13 mouse cellular contexts compared by ENCODE assay signal in the genomic region with DNA sequence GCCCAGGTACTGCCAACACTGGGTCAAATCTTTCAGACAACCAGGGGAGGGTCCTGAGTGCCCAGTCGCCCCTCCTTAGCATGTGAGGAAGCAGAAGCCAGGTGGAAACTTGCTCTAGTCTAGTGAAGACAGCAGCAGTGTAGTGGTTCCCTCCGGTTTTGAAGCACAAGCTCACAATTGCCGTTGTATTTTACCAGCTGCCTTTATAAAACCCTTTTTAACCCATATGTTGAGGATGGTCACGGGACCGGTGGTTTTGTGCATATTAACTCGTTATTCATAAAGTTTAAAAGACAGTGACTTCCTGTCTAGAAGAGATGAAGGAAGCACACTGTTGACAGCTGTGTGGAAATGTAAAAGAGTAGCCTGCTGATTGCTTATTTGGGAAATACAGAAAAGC. TPM values are rescaled to one million over a fixed set of nuclear protein-coding genes. Genes with fewer than 3 reads are reported as not detected.
DNase-seq lines count a peak whose midpoint lies in the region; ATAC-seq and TF ChIP-seq lines count a peak whose summit lies in the region.
"Had no signal": no experiment of that assay in that cellular context is flagged by ENCODE, and none has a peak within 500 bp of the region (broad histone marks: within the 10 kb centered on the region; RNA-seq: fewer than 3 reads in every experiment).

No protein-coding gene starts in this region.

- H3K4me2 ChIP-seq in heart, embryonic 12.5 days: no peak overlapping the region
- H3K4me2 ChIP-seq in liver, postnatal 0 days (ENCODE audit: low read depth, low read length): peak overlapping the region; percentile 56; the same call in 1 of the 2 replicates
- H3K4me2 ChIP-seq in liver, embryonic 11.5 days: no peak overlapping the region
- H3K4me2 ChIP-seq in lung, postnatal 0 days (replicated peaks; ENCODE audit: low read depth, low read length): no peak overlapping the region

- no peak overlapping the region for H3K9ac ChIP-seq in heart, embryonic 12.5 days
- no peak overlapping the region for H3K9ac ChIP-seq in liver, postnatal 0 days (replicated peaks)
- H3K9ac ChIP-seq in liver, embryonic 11.5 days (ENCODE audit: low read depth, low read length): no peak overlapping the region
- no peak overlapping the region for H3K9ac ChIP-seq in lung, postnatal 0 days (replicated peaks; ENCODE audit: low read depth)

- WGBS in heart, embryonic 12.5 days: 42% methylated on average over 6 of the region's 6 CpGs
- 24% methylated on average over 6 of the region's 6 CpGs for WGBS in liver, postnatal 0 days (ENCODE audit: insufficient replicate concordance)
- 52% methylated on average over 6 of the region's 6 CpGs for WGBS in liver, embryonic 11.5 days
- 40% methylated on average over 6 of the region's 6 CpGs for WGBS in lung, postnatal 0 days

- H3K4me3 ChIP-seq in heart, embryonic 12.5 days: no peak overlapping the region
- no peak overlapping the region for H3K4me3 ChIP-seq in liver, postnatal 0 days (ENCODE audit: low read depth, low read length)
- no peak overlapping the region for H3K4me3 ChIP-seq in liver, embryonic 11.5 days (ENCODE audit: low read depth, low read length)
- H3K4me3 ChIP-seq in embryonic fibroblast, embryonic 13.5 days (ENCODE audit: insufficient read depth, low read length): no peak overlapping the region
- no peak overlapping the region for H3K4me3 ChIP-seq in lung, postnatal 0 days (ENCODE audit: low read depth, low read length)

- no peak for DNase-seq in heart, adult 9 months (ENCODE audit: low spot score in 2 of 2)
- DNase-seq in liver, postnatal 0 days: no peak
- DNase-seq in liver, embryonic 11.5 days (ENCODE audit: low spot score): no peak
- DNase-seq in thymus, postnatal 25 days: peak; percentile 58
- DNase-seq in gastrocnemius, adult 18-20 months (ENCODE audit: low spot score): no peak
- DNase-seq in lung, postnatal 0 days (ENCODE audit: low spot score): no peak
- DNase-seq: cerebellum, adult 8-10 months had no signal

- TF ChIP-seq EP300 in liver, postnatal 0 days (IDR thresholded peaks at IDR 0.05; ENCODE audit: low read depth): no peak
- no peak for TF ChIP-seq EP300 in lung, postnatal 0 days (IDR thresholded peaks at IDR 0.05)

- no peak for TF ChIP-seq POLR2A in embryonic fibroblast, embryonic 13.5 days (IDR thresholded peaks at IDR 0.05; ENCODE audit: low read depth, low read length)

- peak overlapping the region; percentile 28; the same call in 1 of the 2 replicates for H3K27ac ChIP-seq in heart, embryonic 12.5 days (ENCODE audit: poor library complexity, severe bottlenecking)
- peak overlapping the region; percentile 48 for H3K27ac ChIP-seq in liver, postnatal 0 days (ENCODE audit: low read depth)
- no peak overlapping the region for H3K27ac ChIP-seq in liver, embryonic 11.5 days (ENCODE audit: low read depth, low read length)
- 0 out of 2 replicates have a peak overlapping the region, but pooled peaks have one; percentile 6 for H3K27ac ChIP-seq in embryonic fibroblast, embryonic 13.5 days (ENCODE audit: insufficient read depth, low read length)
- H3K27ac ChIP-seq in lung, postnatal 0 days (ENCODE audit: low read length): no peak overlapping the region

- ATAC-seq in heart, embryonic 12.5 days (ENCODE audit: insufficient number of reproducible peaks, low FRiP score): no peak
- ATAC-seq in liver, postnatal 0 days: no peak
- ATAC-seq in liver, embryonic 11.5 days (replicated peaks; ENCODE audit: low FRiP score): no peak
- ATAC-seq in lung, postnatal 0 days: no peak
- ATAC-seq: hindbrain, embryonic 16.5 days had no signal

- peaks cover 5% of the 10 kb centered on the region; the same call in 1 of the 2 replicates for H3K9me3 ChIP-seq in heart, embryonic 12.5 days (replicated peaks)
- H3K9me3 ChIP-seq in liver, postnatal 0 days (ENCODE audit: low read length): no peaks in the 10 kb centered on the region
- H3K9me3 ChIP-seq in liver, embryonic 11.5 days (ENCODE audit: control insufficient read depth, low read length): no peaks in the 10 kb centered on the region
- H3K9me3 ChIP-seq in lung, postnatal 0 days (ENCODE audit: low read length): no peaks in the 10 kb centered on the region
- H3K9me3 ChIP-seq: forebrain, embryonic 10.5 days had no signal

- no peaks in the 10 kb centered on the region for H3K27me3 ChIP-seq in heart, embryonic 12.5 days (replicated peaks)
- H3K27me3 ChIP-seq in liver, postnatal 0 days (ENCODE audit: insufficient read depth, low read length): no peaks in the 10 kb centered on the region
- H3K27me3 ChIP-seq in liver, embryonic 11.5 days (replicated peaks; ENCODE audit: control insufficient read depth, insufficient read depth, low read length): no peaks in the 10 kb centered on the region
- no peaks in the 10 kb centered on the region for H3K27me3 ChIP-seq in lung, postnatal 0 days (replicated peaks; ENCODE audit: insufficient read depth, low read length)

- TF ChIP-seq CTCF in liver, postnatal 0 days (IDR thresholded peaks at IDR 0.05; ENCODE audit: low read depth): no peak
- TF ChIP-seq CTCF in embryonic fibroblast, embryonic 13.5 days (IDR thresholded peaks at IDR 0.05; ENCODE audit: borderline replicate concordance, insufficient read depth, low read length): no peak
- TF ChIP-seq CTCF in lung, postnatal 0 days (IDR thresholded peaks at IDR 0.05): no peak

- H3K4me1 ChIP-seq in heart, embryonic 12.5 days (replicated peaks): peaks cover 60% of the 10 kb centered on the region
- peaks cover 34% of the 10 kb centered on the region for H3K4me1 ChIP-seq in liver, postnatal 0 days (ENCODE audit: insufficient read depth)
- H3K4me1 ChIP-seq in liver, embryonic 11.5 days (replicated peaks; ENCODE audit: control insufficient read depth, insufficient read depth, low read length): peaks cover 31% of the 10 kb centered on the region
- H3K4me1 ChIP-seq in embryonic fibroblast, embryonic 13.5 days (ENCODE audit: control insufficient read depth, insufficient read depth, low read length): peaks cover 21% of the 10 kb centered on the region
- H3K4me1 ChIP-seq in lung, postnatal 0 days (ENCODE audit: insufficient read depth, low read depth, low read length): peaks cover 10% of the 10 kb centered on the region; the same call in 1 of the 2 replicates

- H3K36me3 ChIP-seq in heart, embryonic 12.5 days: no peaks in the 10 kb centered on the region
- H3K36me3 ChIP-seq in liver, postnatal 0 days (replicated peaks; ENCODE audit: insufficient read depth, low read length): peaks cover 15% of the 10 kb centered on the region
- H3K36me3 ChIP-seq in liver, embryonic 11.5 days (ENCODE audit: control insufficient read depth, insufficient read depth, low read length): 0 out of 2 replicates have a peak, but pooled peaks cover 3% of the 10 kb centered on the region
- no peaks in the 10 kb centered on the region for H3K36me3 ChIP-seq in lung, postnatal 0 days (ENCODE audit: insufficient read depth, low read length)

RNA-seq across cellular contexts. Expression of a gene that starts 35.9 kb away (rescaled TPM):
- 0.20 TPM in 1 of 2 replicates, not detected in the other for polyA plus RNA-seq in heart, embryonic 12.5 days (2016; fragmentation: Nextera tagmentation; extraction: Ambion mirVana)
- polyA plus RNA-seq in liver, postnatal 0 days (2015; fragmentation: Nextera tagmentation; extraction: Ambion mirVana): 0.25 and 0.49 TPM in 2 replicates
- polyA plus RNA-seq in liver, embryonic 11.5 days (2014; fragmentation: Nextera tagmentation; extraction: Ambion mirVana): 0.09 and 0.19 TPM in 2 replicates
- not detected in 2 replicates for polyA plus RNA-seq in embryonic fibroblast, embryonic 13.5 days (2011; ENCODE audit: insufficient read length, low read depth, missing spikeins)
- total RNA-seq in gastrocnemius, adult 18-20 months (2021): 10 to 100 TPM; 15.1 to 15.7 TPM
- polyA plus RNA-seq in lung, postnatal 0 days (2015; fragmentation: Nextera tagmentation; extraction: Ambion mirVana): 0.45 and 0.77 TPM in 2 replicates
- polyA plus RNA-seq: C2C12; midbrain, embryonic 11.5 days had no signal

RNA-seq across cellular contexts. Expression of a gene that starts 52.3 kb away (rescaled TPM):
- 29.5 and 31.4 TPM in 2 replicates for polyA plus RNA-seq in heart, embryonic 12.5 days (2016; fragmentation: Nextera tagmentation; extraction: Ambion mirVana)
- 5.6 and 6.1 TPM in 2 replicates for polyA plus RNA-seq in liver, postnatal 0 days (2015; fragmentation: Nextera tagmentation; extraction: Ambion mirVana)
- polyA plus RNA-seq in liver, embryonic 11.5 days (2014; fragmentation: Nextera tagmentation; extraction: Ambion mirVana): 27.8 TPM in 2 replicates
- polyA plus RNA-seq in embryonic fibroblast, embryonic 13.5 days (2011; ENCODE audit: insufficient read length, low read depth, missing spikeins): 9.4 and 9.6 TPM in 2 replicates
- total RNA-seq in gastrocnemius, adult 18-20 months (2021): 10 to 100 TPM; 35.0 to 36.0 TPM
- polyA plus RNA-seq in lung, postnatal 0 days (2015; fragmentation: Nextera tagmentation; extraction: Ambion mirVana): 7.7 and 9.9 TPM in 2 replicates

Comparison
In these comparisons a context has a peak if more than half of its experiments do, and no peak if none do; other contexts are left out.
1. H3K27ac ChIP-seq: peak in heart, embryonic 12.5 days (single experiment), liver, postnatal 0 days (single experiment) and embryonic fibroblast, embryonic 13.5 days (single experiment); none in liver, embryonic 11.5 days (single experiment) and lung, postnatal 0 days (single experiment).